Mouse (Mus musculus) lung, postnatal 0 days (tissue): ENCODE results near the gene Gm10322.

Source experiments
- CTCF ChIP-seq: IDR thresholded peaks from 2 replicates; pipeline ENCODE4 v1.5.1; 2016; ENCODE audit warnings: antibody characterized with exemption, mild to moderate bottlenecking
- EP300 ChIP-seq: IDR thresholded peaks from 2 replicates; pipeline ENCODE4 v1.6.1; 2016; ENCODE audit warnings: antibody characterized with exemption, mild to moderate bottlenecking, control low read depth

DNA sequence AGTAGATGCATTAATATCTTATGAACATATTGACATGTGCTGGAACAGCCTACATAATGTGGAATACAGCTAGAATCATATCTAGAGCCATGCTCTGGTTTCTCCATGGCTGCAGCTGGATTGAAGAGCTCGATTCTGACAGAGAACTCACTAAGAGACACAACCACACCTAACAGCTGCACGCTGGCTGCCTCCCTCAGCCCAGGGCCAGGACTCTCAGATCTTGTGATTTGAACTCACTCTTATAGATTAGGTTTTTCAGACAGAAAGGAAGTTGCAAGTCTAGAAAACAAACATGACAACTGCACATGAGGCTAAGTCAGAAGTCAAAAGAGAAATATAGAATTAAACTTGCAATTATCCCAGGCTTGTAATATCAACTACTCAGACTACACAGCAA lies 45.1 kb upstream of the Gm10322 start:
- TF ChIP-seq EP300, result no peak
- TF ChIP-seq CTCF, result no peak
